Mouse (Mus musculus) embryonic facial prominence, embryonic 12.5 days (tissue): ENCODE measurements around the gene Slc7a15. TPM values are rescaled to one million over a fixed set of nuclear protein-coding genes. Genes with fewer than 3 reads are reported as not detected.
A peak's percentile ranks its signal among the peaks of the same experiment; 100 is the strongest.
"Not testable (repeated sequence)": the region's sequence is repeated elsewhere in the genome, so short reads cannot be mapped to it uniquely, and the experiment has no call there.

Experiments used
- ATAC-seq: fragments of 200-750 bp; cut with Nextera tagmentation; 2 replicates; pipeline ENCODE4 v1.8.0; 2017; ENCODE audit not compliant: insufficient number of reproducible peaks, insufficient read depth, low FRiP score, low TSS enrichment
- H3K27ac ChIP-seq: fragments of 300-500 bp; sonication (generic); 2 replicates; pipeline ENCODE4 v1.5.1; 2016; ENCODE audit warnings: mild to moderate bottlenecking
- H3K27me3 ChIP-seq: fragments of 300-500 bp; sonication (generic); 2 replicates; pipeline ENCODE4 v1.6.1; 2016; ENCODE audit warnings: mild to moderate bottlenecking, moderate library complexity
- H3K36me3 ChIP-seq: fragments of 300-500 bp; sonication (generic); 2 replicates; pipeline ENCODE4 v1.6.1; 2016; ENCODE audit warnings: mild to moderate bottlenecking
- H3K4me1 ChIP-seq: fragments of 300-500 bp; sonication (generic); 2 replicates; pipeline ENCODE4 v1.6.1; 2016
- H3K4me2 ChIP-seq: fragments of 300-500 bp; sonication (generic); replicated peaks from 2 replicates; pipeline ENCODE4 v1.6.1; 2016; ENCODE audit warnings: mild to moderate bottlenecking, moderate library complexity
- H3K4me3 ChIP-seq: fragments of 300-500 bp; sonication (generic); 2 replicates; pipeline ENCODE4 v1.5.1; 2016; ENCODE audit warnings: mild to moderate bottlenecking
- H3K9ac ChIP-seq: fragments of 300-500 bp; sonication (generic); 2 replicates; pipeline ENCODE4 v1.6.1; 2016; ENCODE audit warnings: mild to moderate bottlenecking, moderate library complexity
- H3K9me3 ChIP-seq: fragments of 300-500 bp; sonication (generic); 2 replicates; pipeline ENCODE4 v1.6.1; 2016; ENCODE audit warnings: mild to moderate bottlenecking, moderate library complexity
- whole genome bisulfite sequencing: fragments of 180-500 bp; shearing (Covaris S2); methylation state at CpG from one replicate; pipeline ENCODE4 v1.1.7; 2016; 5-methylcytosine and 5-hydroxymethylcytosine counted together
- polyA plus RNA-seq: library from polyadenylated mRNA; unstranded; fragments of >200 nt; fragmentation: Nextera tagmentation; extraction: Ambion mirVana; gene quantifications from 2 replicates; pipeline ENCODE4 v1.2.1, GENCODE M21; 2016

The Slc7a15 gene
- polyA plus RNA-seq, 1 experiment from 2014 or later: not detected

- Histone ChIP-seq H3K27me3 (no peaks in the 10 kb centered on the region), H3K9me3 (no peaks in the 10 kb centered on the region), H3K4me1 (no peaks in the 10 kb centered on the region), H3K27ac (no peak overlapping the region), H3K36me3 (no peaks in the 10 kb centered on the region; the same call in 1 of the 2 replicates), H3K9ac (no peak overlapping the region), H3K4me3 (no peak overlapping the region), H3K4me2 (no peak overlapping the region)
- 94% methylated on average over 5 of the region's 5 CpGs for WGBS
- ATAC-seq: no peak
Observed at GRCm38 (mm10) chr12:8620678-8621018, 21.8 kb upstream of the Slc7a15 start.

GRCm38 (mm10) chr12:8619827-8620677, 21.2 kb upstream of the Slc7a15 start:
- WGBS: 94% methylated on average over 9 of the region's 9 CpGs
- Histone ChIP-seq H3K36me3 (no peaks in the 10 kb centered on the region; the same call in 1 of the 2 replicates), H3K9me3 (no peaks in the 10 kb centered on the region), H3K27ac (no peak overlapping the region), H3K27me3 (no peaks in the 10 kb centered on the region), H3K4me2 (no peak overlapping the region), H3K4me1 (no peaks in the 10 kb centered on the region), H3K4me3 (no peak overlapping the region), H3K9ac (no peak overlapping the region)
- ATAC-seq: no peak

- Histone ChIP-seq H3K4me3 (no peak overlapping the region), H3K4me2 (no peak overlapping the region), H3K27ac (no peak overlapping the region), H3K4me1 (no peaks in the 10 kb centered on the region), H3K9ac (no peak overlapping the region), H3K9me3 (no peaks in the 10 kb centered on the region), H3K36me3 (no peaks in the 10 kb centered on the region; the same call in 1 of the 2 replicates), H3K27me3 (no peaks in the 10 kb centered on the region)
- ATAC-seq: no peak
- WGBS: 91% methylated on average over 3 of the region's 3 CpGs
Observed at GRCm38 (mm10) chr12:8618271-8618670, 19.4 kb upstream of the Slc7a15 start.

DNA sequence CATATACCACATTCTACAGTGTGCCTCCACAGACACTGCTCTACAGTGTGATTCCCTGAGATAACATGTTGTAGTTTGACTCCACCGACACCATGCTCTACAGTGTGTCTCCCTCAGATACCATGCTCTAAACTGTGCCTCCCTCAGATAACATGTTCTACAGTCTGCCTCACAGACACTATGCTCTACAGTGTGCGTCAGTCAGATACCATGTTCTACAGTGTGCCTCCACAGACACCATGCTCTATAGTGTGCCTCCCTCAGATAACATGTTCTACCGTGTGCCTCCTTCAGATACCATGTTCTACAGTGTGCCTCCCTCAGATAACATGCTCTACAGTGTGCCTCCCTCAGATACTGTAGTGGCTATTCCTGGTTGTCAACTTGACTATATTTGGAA, 10.2 kb upstream of the Slc7a15 start:
- Histone ChIP-seq H3K36me3 (no peaks in the 10 kb centered on the region), H3K27ac (no peak overlapping the region), H3K27me3 (no peaks in the 10 kb centered on the region), H3K4me1 (no peaks in the 10 kb centered on the region), H3K9ac (no peak overlapping the region), H3K4me3 (no peak overlapping the region), H3K4me2 (no peak overlapping the region), H3K9me3 (no peaks in the 10 kb centered on the region)
- no peak for ATAC-seq
- 86% methylated on average over 3 of the region's 3 CpGs for WGBS

GRCm38 (mm10) chr12:8595611-8596010, 3.3 kb downstream of the Slc7a15 start:
- WGBS: 88% methylated on average over 7 of the region's 7 CpGs
- H3K27me3 ChIP-seq: no peaks in the 10 kb centered on the region
- H3K27ac ChIP-seq: no peak overlapping the region
- H3K4me2 ChIP-seq: no peak overlapping the region
- no peaks in the 10 kb centered on the region for H3K9me3 ChIP-seq
- no peaks in the 10 kb centered on the region for H3K36me3 ChIP-seq
- no peak overlapping the region for H3K4me3 ChIP-seq
- no peaks in the 10 kb centered on the region for H3K4me1 ChIP-seq
- no peak overlapping the region for H3K9ac ChIP-seq
- ATAC-seq: no peak

- H3K4me3 ChIP-seq, H3K4me1 ChIP-seq, H3K4me2 ChIP-seq, H3K27me3 ChIP-seq, H3K9ac ChIP-seq, H3K27ac ChIP-seq, H3K9me3 ChIP-seq, H3K36me3 ChIP-seq, ATAC-seq: not testable (repeated sequence)
- 93% methylated on average over 2 of the region's 2 CpGs for whole genome bisulfite sequencing
Observed at GRCm38 (mm10) chr12:8591326-8591725, 7.5 kb downstream of the Slc7a15 start.

GRCm38 (mm10) chr12:8573405-8573804, 25.5 kb downstream of the Slc7a15 start:
- H3K36me3 ChIP-seq: no peaks in the 10 kb centered on the region
- H3K9ac ChIP-seq: no peak overlapping the region
- no peak overlapping the region for H3K4me3 ChIP-seq
- no peaks in the 10 kb centered on the region for H3K9me3 ChIP-seq
- H3K27me3 ChIP-seq: no peaks in the 10 kb centered on the region
- H3K4me2 ChIP-seq: peak overlapping the region; percentile 32; the same call in 1 of the 2 replicates
- 76% methylated on average over 11 of the region's 11 CpGs for WGBS
- H3K27ac ChIP-seq: no peak overlapping the region
- ATAC-seq: no peak
- H3K4me1 ChIP-seq: peaks cover 4% of the 10 kb centered on the region; the same call in 1 of the 2 replicates

DNA sequence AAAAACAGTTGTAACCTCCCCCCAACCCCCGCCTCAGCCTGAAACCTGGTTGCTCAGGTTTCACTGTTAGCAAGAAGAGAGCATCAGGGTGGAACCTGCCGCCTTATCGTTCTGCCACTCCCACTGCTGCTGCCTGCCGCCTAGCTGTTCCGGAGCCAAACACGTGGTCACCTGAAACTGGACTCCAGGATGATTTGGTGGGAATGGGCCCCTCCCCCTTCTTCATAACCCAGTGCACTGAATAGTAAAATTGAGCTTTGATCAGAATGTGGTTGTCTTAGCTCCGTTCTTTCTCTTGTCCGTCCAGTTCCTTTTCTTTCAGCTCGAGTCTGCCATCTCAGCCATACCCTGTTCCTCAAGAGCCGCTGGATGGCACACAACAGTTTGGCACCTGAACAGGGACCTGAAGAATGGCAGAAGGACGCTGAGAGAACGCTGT, 26.9 kb downstream of the Slc7a15 start:
- H3K4me3 ChIP-seq, H3K4me1 ChIP-seq, ATAC-seq, H3K36me3 ChIP-seq, H3K27me3 ChIP-seq, H3K9ac ChIP-seq, H3K27ac ChIP-seq, H3K9me3 ChIP-seq: not testable (repeated sequence)
- 35% methylated on average over 12 of the region's 12 CpGs for WGBS
- H3K4me2 ChIP-seq: peak overlapping the region; percentile 32

DNA sequence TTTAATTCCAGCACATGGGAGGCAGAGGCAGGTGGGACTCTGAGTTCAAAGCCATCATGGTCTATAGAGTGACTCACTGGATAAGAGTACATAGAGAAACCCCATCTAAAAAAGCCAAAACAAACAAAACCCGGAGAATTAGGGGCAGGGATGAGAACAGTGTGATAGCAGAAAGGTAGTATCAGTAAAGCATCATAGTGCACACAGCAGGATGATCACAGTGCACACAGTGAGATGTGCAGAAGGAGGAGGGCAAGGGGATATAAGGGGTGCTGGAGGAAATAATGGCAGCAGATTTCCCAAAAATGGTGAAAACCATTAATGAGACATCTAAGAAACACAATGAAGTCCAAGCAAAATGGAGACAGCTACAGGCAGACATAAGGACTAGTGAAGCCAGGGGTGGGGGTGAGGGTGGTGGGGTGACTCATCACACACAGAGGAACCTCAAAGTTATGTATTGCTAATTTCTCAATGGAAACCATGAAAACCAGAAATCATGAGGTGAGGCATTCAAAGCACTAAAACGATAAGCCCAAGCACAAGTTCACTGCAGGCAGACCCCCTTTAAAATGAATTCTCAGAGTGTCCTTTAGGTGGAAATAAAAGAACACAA, 27.5 kb downstream of the Slc7a15 start:
- H3K9ac ChIP-seq, H3K36me3 ChIP-seq, H3K4me3 ChIP-seq, H3K27me3 ChIP-seq, H3K27ac ChIP-seq, H3K9me3 ChIP-seq, ATAC-seq, H3K4me1 ChIP-seq: not testable (repeated sequence)
- peak overlapping the region; percentile 32; the same call in 1 of the 2 replicates for H3K4me2 ChIP-seq
- whole genome bisulfite sequencing: 64% methylated on average over 2 of the region's 2 CpGs

GRCm38 (mm10) chr12:8562213-8562612, 36.7 kb downstream of the Slc7a15 start:
- ATAC-seq, H3K4me1 ChIP-seq, H3K4me3 ChIP-seq, H3K4me2 ChIP-seq, H3K9ac ChIP-seq, H3K27me3 ChIP-seq, H3K27ac ChIP-seq, H3K36me3 ChIP-seq, H3K9me3 ChIP-seq: not testable (repeated sequence)
- WGBS: 87% methylated on average over 8 of the region's 8 CpGs

- not testable (repeated sequence) for H3K4me2 ChIP-seq, H3K36me3 ChIP-seq, H3K9me3 ChIP-seq, H3K4me1 ChIP-seq, H3K9ac ChIP-seq, H3K4me3 ChIP-seq, ATAC-seq, H3K27me3 ChIP-seq, H3K27ac ChIP-seq
- WGBS: 84% methylated on average over 3 of the region's 3 CpGs
Observed at GRCm38 (mm10) chr12:8559876-8560275, 39.0 kb downstream of the Slc7a15 start.

GRCm38 (mm10) chr12:8556189-8556588, 42.7 kb downstream of the Slc7a15 start:
- H3K27ac ChIP-seq: no peak overlapping the region
- H3K9ac ChIP-seq: no peak overlapping the region
- H3K36me3 ChIP-seq: no peaks in the 10 kb centered on the region
- H3K4me2 ChIP-seq: no peak overlapping the region
- no peaks in the 10 kb centered on the region for H3K4me1 ChIP-seq
- H3K4me3 ChIP-seq: no peak overlapping the region
- no peaks in the 10 kb centered on the region for H3K27me3 ChIP-seq
- no peak for ATAC-seq
- no peaks in the 10 kb centered on the region for H3K9me3 ChIP-seq
